Comparison of ENCODE assay signal across 15 mouse cellular contexts in genomic region chr12:100687001-100687400, GRCm38 (mm10).
"Had no signal": no experiment of that assay in that cellular context is flagged by ENCODE, and none has a peak within 500 bp of the region (broad histone marks: within the 10 kb centered on the region; RNA-seq: fewer than 3 reads in every experiment).

No protein-coding gene starts in this region.

- H3K27me3 ChIP-seq: limb, embryonic 12.5 days; neural tube, embryonic 12.5 days had no signal

- H3K9me3 ChIP-seq: limb, embryonic 12.5 days; neural tube, embryonic 12.5 days had no signal

- DNase-seq: kidney, adult 8-10 months; kidney, postnatal 36 days; layer of hippocampus, adult 9-11 months; layer of hippocampus, postnatal 36 days; lung, adult 2 months; lung, postnatal 10 days; lung, postnatal 4 days; right cerebral cortex, postnatal 14 days; thymus, postnatal 4 days had no signal

- H3K9ac ChIP-seq: limb, embryonic 12.5 days; liver, embryonic 14.5 days; neural tube, embryonic 12.5 days had no signal

- H3K4me1 ChIP-seq: limb, embryonic 12.5 days; neural tube, embryonic 12.5 days had no signal

- H3K36me3 ChIP-seq: limb, embryonic 12.5 days; neural tube, embryonic 12.5 days had no signal

- ATAC-seq: intestine, postnatal 0 days had no signal

- H3K27ac ChIP-seq: kidney, postnatal 0 days; limb, embryonic 12.5 days; liver, embryonic 14.5 days; neural tube, embryonic 12.5 days had no signal

- H3K4me2 ChIP-seq: limb, embryonic 12.5 days; midbrain, embryonic 11.5 days; neural tube, embryonic 12.5 days had no signal

- H3K4me3 ChIP-seq: limb, embryonic 12.5 days; neural tube, embryonic 12.5 days had no signal
